Comparison of ENCODE assay signal across 27 mouse cellular contexts in genomic region chr15:81950716-81951115, GRCm38 (mm10). TPM values are rescaled to one million over a fixed set of nuclear protein-coding genes. Genes with fewer than 3 reads are reported as not detected.
"Had no signal": no experiment of that assay in that cellular context is flagged by ENCODE, and none has a peak within 500 bp of the region (broad histone marks: within the 10 kb centered on the region; RNA-seq: fewer than 3 reads in every experiment).

No protein-coding gene starts in this region.

- H3K9me3 ChIP-seq: midbrain, embryonic 10.5 days; midbrain, embryonic 13.5 days; neural tube, embryonic 13.5 days; neural tube, embryonic 15.5 days had no signal

- H3K4me1 ChIP-seq: midbrain, embryonic 13.5 days; neural tube, embryonic 13.5 days; neural tube, embryonic 15.5 days had no signal

- DNase-seq: lung, adult 18-20 months; lung, embryonic 14.5 days; lung, postnatal 10 days; lung, postnatal 4 days; retina, postnatal 1 day; right cerebral cortex, adult 18-20 months; right cerebral cortex, postnatal 25 days; right cerebral cortex, postnatal 4 days; spleen, adult 18-20 months; thymus, adult 18-20 months; thymus, postnatal 14 days; thymus, postnatal 36 days had no signal

- ATAC-seq: midbrain, embryonic 16.5 days had no signal

- H3K9ac ChIP-seq: lung, embryonic 14.5 days; midbrain, embryonic 13.5 days; neural tube, embryonic 13.5 days; neural tube, embryonic 15.5 days had no signal

- H3K4me3 ChIP-seq: midbrain, embryonic 10.5 days; midbrain, embryonic 13.5 days; myocyte; neural tube, embryonic 13.5 days; neural tube, embryonic 15.5 days had no signal

- H3K27me3 ChIP-seq: midbrain, embryonic 13.5 days; neural tube, embryonic 13.5 days; neural tube, embryonic 15.5 days had no signal

- H3K27ac ChIP-seq: midbrain, embryonic 10.5 days; midbrain, embryonic 13.5 days; neural tube, embryonic 13.5 days; neural tube, embryonic 15.5 days had no signal

- H3K4me2 ChIP-seq: lung, embryonic 14.5 days; midbrain, embryonic 13.5 days; neural tube, embryonic 13.5 days; neural tube, embryonic 15.5 days had no signal

RNA-seq across cellular contexts. Expression of gene Csdc2, which starts 14.2 kb away (rescaled TPM):
- total RNA-seq: megakaryocyte, adult 5-6 weeks; megakaryocyte-erythroid progenitor cell, adult 5-6 weeks had no signal

RNA-seq across cellular contexts. Expression of gene 1700029P11Rik, which starts 29.6 kb away (rescaled TPM):
- total RNA-seq: megakaryocyte, adult 5-6 weeks; megakaryocyte-erythroid progenitor cell, adult 5-6 weeks had no signal
- polyA plus RNA-seq: liver, embryonic 16.5 days; lung, embryonic 14.5 days; lung, embryonic 16.5 days; midbrain, embryonic 10.5 days; midbrain, embryonic 13.5 days; midbrain, embryonic 16.5 days; myocyte; neural tube, embryonic 11.5 days; neural tube, embryonic 13.5 days; neural tube, embryonic 15.5 days; small intestine, adult 2 months; stomach, embryonic 14.5 days; stomach, embryonic 16.5 days; thymus, postnatal 0 days had no signal
